Mouse (Mus musculus): Measurements from ENCODE around the gene Sez6l2. TPM values are rescaled to one million over a fixed set of nuclear protein-coding genes. Genes with fewer than 3 reads are reported as not detected.

Gene Sez6l2
- polyA plus RNA-seq, 1 experiment from 2014 or later, result 50.2 TPM

DNA sequence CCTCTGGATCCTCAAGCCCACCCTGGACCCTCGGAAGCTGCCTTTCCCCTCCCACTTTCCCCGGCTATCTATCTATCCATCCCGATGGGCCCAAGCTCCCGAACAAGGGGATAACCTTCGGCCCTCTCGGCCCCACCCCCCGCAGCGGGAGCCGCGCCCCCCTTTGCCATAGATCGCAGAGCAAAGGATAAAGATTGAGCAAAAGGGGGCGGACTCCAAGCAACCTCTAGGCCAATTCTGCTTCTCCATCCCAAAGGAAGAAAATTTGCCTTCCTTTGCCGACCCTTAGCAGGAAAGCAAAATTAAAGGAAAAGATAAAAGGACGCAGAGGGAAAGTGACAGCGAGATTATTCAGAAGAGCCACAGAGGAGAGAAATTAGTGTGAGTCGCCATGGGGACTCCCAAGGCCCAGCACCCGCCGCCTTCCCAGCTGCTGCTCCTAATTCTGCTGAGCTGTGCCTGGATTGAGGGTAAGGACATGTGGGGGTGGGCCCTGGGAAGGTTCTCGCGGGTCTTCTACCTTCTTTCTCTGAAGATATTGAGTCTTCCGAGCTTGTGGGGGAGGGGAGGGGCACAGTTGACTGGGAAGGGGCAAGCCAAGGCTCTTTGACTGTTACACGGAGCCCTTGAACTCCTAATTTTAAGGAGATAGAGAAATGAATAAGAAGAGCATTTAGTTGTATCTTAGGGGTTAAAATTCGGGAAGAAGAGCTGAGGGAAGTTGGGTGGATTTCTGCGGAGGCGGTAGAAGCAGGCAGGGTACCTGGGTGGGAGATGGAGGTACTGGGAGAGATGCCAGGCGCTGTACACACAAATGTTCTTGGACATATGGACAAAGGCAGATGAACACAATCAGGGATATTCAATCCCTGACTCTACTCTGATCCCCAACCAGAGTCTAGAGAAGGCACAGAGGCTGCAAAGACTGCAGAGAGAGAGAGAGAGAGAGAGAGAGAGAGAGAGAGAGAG is 568 bp downstream of the Sez6l2 start:
- peaks cover 43% of the 10 kb centered on the region for H3K4me1 ChIP-seq (ENCODE audit: control insufficient read depth, insufficient read depth, low read length)
- ATAC-seq, result peak; percentile 5
- peak overlapping the region; percentile 71 for H3K9ac ChIP-seq (ENCODE audit: low read depth, low read length)

GRCm38 (mm10) chr7:126951741-126952140 is 1.4 kb downstream of the Sez6l2 start:
- peak overlapping the region; percentile 56 for H3K4me3 ChIP-seq (ENCODE audit: low read depth, low read length)
- peak overlapping the region; percentile 71 for H3K9ac ChIP-seq (ENCODE audit: low read depth, low read length)
- H3K9me3 ChIP-seq (replicated peaks; ENCODE audit: control insufficient read depth, low read length, poor library complexity, severe bottlenecking), result no peaks in the 10 kb centered on the region
- no peaks in the 10 kb centered on the region for H3K27me3 ChIP-seq (ENCODE audit: control insufficient read depth, insufficient read depth, low read depth, low read length)
- no peak for ATAC-seq
- H3K4me1 ChIP-seq (ENCODE audit: control insufficient read depth, insufficient read depth, low read length), result peaks cover 43% of the 10 kb centered on the region
- no peak overlapping the region for H3K27ac ChIP-seq (ENCODE audit: low read length)
- H3K36me3 ChIP-seq (ENCODE audit: control insufficient read depth, insufficient read depth, low read length), result peaks cover 3% of the 10 kb centered on the region; the same call in 1 of the 2 replicates
- H3K4me2 ChIP-seq (ENCODE audit: low read length), result peak overlapping the region; percentile 78
- WGBS, result 26% methylated on average over 4 of the region's 4 CpGs

More for the DNA sequence above, 568 bp downstream of the Sez6l2 start:
- Histone ChIP-seq H3K4me2 (ENCODE audit: low read length) (peak overlapping the region; percentile 78), H3K36me3 (ENCODE audit: control insufficient read depth, insufficient read depth, low read length) (peaks cover 3% of the 10 kb centered on the region; the same call in 1 of the 2 replicates), H3K27ac (ENCODE audit: low read length) (peak overlapping the region; percentile 93), H3K27me3 (ENCODE audit: control insufficient read depth, insufficient read depth, low read depth, low read length) (no peaks in the 10 kb centered on the region), H3K4me3 (ENCODE audit: low read depth, low read length) (peak overlapping the region; percentile 56), H3K9me3 (replicated peaks; ENCODE audit: control insufficient read depth, low read length, poor library complexity, severe bottlenecking) (no peaks in the 10 kb centered on the region)
- WGBS, result 4% methylated on average over 26 of the region's 26 CpGs

DNA sequence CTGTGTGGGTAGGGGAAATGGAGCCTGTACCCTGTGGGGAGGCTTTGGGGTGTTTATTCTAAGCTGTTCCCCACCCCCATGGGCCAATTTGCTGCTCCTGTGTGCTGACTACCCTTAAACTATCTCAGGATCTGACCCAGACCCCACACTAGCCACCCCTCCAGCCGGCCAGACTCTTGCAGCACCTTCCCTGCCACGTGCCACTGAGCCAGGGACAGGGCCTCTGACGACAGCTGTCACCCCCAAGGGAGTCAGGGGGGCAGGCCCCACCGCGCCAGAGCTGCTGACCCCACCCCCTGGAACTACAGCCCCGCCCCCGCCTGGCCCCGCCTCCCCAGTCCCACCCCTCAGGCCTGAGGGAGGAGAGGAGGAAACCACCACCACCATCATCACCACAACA is 2.3 kb downstream of the Sez6l2 start:
- H3K4me1 ChIP-seq (ENCODE audit: control insufficient read depth, insufficient read depth, low read length), result peaks cover 37% of the 10 kb centered on the region
- 0% methylated on average over 2 of the region's 8 CpGs for WGBS
- peak overlapping the region; percentile 78 for H3K4me2 ChIP-seq (ENCODE audit: low read length)
- ATAC-seq, result no peak
- no peaks in the 10 kb centered on the region for H3K9me3 ChIP-seq (replicated peaks; ENCODE audit: control insufficient read depth, low read length, poor library complexity, severe bottlenecking)
- no peaks in the 10 kb centered on the region for H3K27me3 ChIP-seq (ENCODE audit: control insufficient read depth, insufficient read depth, low read depth, low read length)
- H3K9ac ChIP-seq (ENCODE audit: low read depth, low read length), result peak overlapping the region; percentile 55
- H3K36me3 ChIP-seq (ENCODE audit: control insufficient read depth, insufficient read depth, low read length), result peaks cover 3% of the 10 kb centered on the region; the same call in 1 of the 2 replicates
- H3K27ac ChIP-seq (ENCODE audit: low read length), result no peak overlapping the region
- peak overlapping the region; percentile 56 for H3K4me3 ChIP-seq (ENCODE audit: low read depth, low read length)

- Histone ChIP-seq H3K36me3 (ENCODE audit: control insufficient read depth, insufficient read depth, low read length) (peaks cover 17% of the 10 kb centered on the region), H3K4me1 (ENCODE audit: control insufficient read depth, insufficient read depth, low read length) (peaks cover 22% of the 10 kb centered on the region), H3K9ac (ENCODE audit: low read depth, low read length) (no peak overlapping the region), H3K4me2 (ENCODE audit: low read length) (no peak overlapping the region), H3K9me3 (replicated peaks; ENCODE audit: control insufficient read depth, low read length, poor library complexity, severe bottlenecking) (no peaks in the 10 kb centered on the region), H3K4me3 (ENCODE audit: low read depth, low read length) (no peak overlapping the region), H3K27me3 (ENCODE audit: control insufficient read depth, insufficient read depth, low read depth, low read length) (no peaks in the 10 kb centered on the region), H3K27ac (ENCODE audit: low read length) (no peak overlapping the region)
- no peak for ATAC-seq
- 67% methylated on average over 3 of the region's 3 CpGs for WGBS
These were observed 4.8 kb downstream of the Sez6l2 start for GRCm38 (mm10) chr7:126955125-126955524.

GRCm38 (mm10) chr7:126959780-126960179 is 9.4 kb downstream of the Sez6l2 start:
- 76% methylated on average over 9 of the region's 9 CpGs for WGBS
- Histone ChIP-seq H3K9me3 (replicated peaks; ENCODE audit: control insufficient read depth, low read length, poor library complexity, severe bottlenecking) (no peaks in the 10 kb centered on the region), H3K9ac (ENCODE audit: low read depth, low read length) (no peak overlapping the region), H3K27me3 (ENCODE audit: control insufficient read depth, insufficient read depth, low read depth, low read length) (peaks cover 3% of the 10 kb centered on the region), H3K27ac (ENCODE audit: low read length) (no peak overlapping the region), H3K36me3 (ENCODE audit: control insufficient read depth, insufficient read depth, low read length) (peaks cover 38% of the 10 kb centered on the region), H3K4me1 (ENCODE audit: control insufficient read depth, insufficient read depth, low read length) (no peaks in the 10 kb centered on the region), H3K4me3 (ENCODE audit: low read depth, low read length) (no peak overlapping the region), H3K4me2 (ENCODE audit: low read length) (no peak overlapping the region)
- no peak for ATAC-seq

DNA sequence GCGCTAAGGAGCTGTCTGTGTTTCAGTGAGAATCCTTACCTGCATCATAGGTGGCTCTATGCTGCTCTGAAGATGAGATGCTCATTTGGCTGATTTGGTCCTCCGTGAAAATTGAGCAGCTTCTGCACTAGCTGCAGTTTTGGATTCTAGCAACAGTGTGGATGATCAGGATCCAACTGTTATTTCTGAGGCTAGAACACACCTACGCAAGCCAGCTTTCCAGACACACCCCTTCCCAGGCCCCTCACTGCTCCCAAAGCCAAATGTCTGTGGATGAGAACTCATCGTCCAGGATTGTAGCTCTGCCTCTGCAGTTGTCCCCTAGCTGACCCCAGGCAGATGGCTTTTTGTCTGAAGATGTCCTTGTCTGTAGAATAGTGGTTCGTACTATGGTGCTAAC is 10.7 kb downstream of the Sez6l2 start:
- no peaks in the 10 kb centered on the region for H3K4me1 ChIP-seq (ENCODE audit: control insufficient read depth, insufficient read depth, low read length)
- H3K9me3 ChIP-seq (replicated peaks; ENCODE audit: control insufficient read depth, low read length, poor library complexity, severe bottlenecking), result no peaks in the 10 kb centered on the region
- WGBS, result 91% methylated on average over 5 of the region's 5 CpGs
- H3K27ac ChIP-seq (ENCODE audit: low read length), result no peak overlapping the region
- no peak overlapping the region for H3K9ac ChIP-seq (ENCODE audit: low read depth, low read length)
- peaks cover 38% of the 10 kb centered on the region for H3K36me3 ChIP-seq (ENCODE audit: control insufficient read depth, insufficient read depth, low read length)
- ATAC-seq, result no peak
- H3K27me3 ChIP-seq (ENCODE audit: control insufficient read depth, insufficient read depth, low read depth, low read length), result peaks cover 3% of the 10 kb centered on the region
- H3K4me3 ChIP-seq (ENCODE audit: low read depth, low read length), result no peak overlapping the region
- H3K4me2 ChIP-seq (ENCODE audit: low read length), result no peak overlapping the region

- WGBS, result 91% methylated on average over 4 of the region's 4 CpGs
- H3K9ac ChIP-seq (ENCODE audit: low read depth, low read length), result no peak overlapping the region
- H3K4me1 ChIP-seq (ENCODE audit: control insufficient read depth, insufficient read depth, low read length), result no peaks in the 10 kb centered on the region
- H3K27ac ChIP-seq (ENCODE audit: low read length), result no peak overlapping the region
- H3K4me3 ChIP-seq (ENCODE audit: low read depth, low read length), result no peak overlapping the region
- H3K4me2 ChIP-seq (ENCODE audit: low read length), result no peak overlapping the region
- H3K9me3 ChIP-seq (replicated peaks; ENCODE audit: control insufficient read depth, low read length, poor library complexity, severe bottlenecking), result no peaks in the 10 kb centered on the region
- H3K36me3 ChIP-seq (ENCODE audit: control insufficient read depth, insufficient read depth, low read length), result peaks cover 43% of the 10 kb centered on the region
- no peak for ATAC-seq
- peaks cover 3% of the 10 kb centered on the region for H3K27me3 ChIP-seq (ENCODE audit: control insufficient read depth, insufficient read depth, low read depth, low read length)
These were observed 11.6 kb downstream of the Sez6l2 start for GRCm38 (mm10) chr7:126961965-126962364.

DNA sequence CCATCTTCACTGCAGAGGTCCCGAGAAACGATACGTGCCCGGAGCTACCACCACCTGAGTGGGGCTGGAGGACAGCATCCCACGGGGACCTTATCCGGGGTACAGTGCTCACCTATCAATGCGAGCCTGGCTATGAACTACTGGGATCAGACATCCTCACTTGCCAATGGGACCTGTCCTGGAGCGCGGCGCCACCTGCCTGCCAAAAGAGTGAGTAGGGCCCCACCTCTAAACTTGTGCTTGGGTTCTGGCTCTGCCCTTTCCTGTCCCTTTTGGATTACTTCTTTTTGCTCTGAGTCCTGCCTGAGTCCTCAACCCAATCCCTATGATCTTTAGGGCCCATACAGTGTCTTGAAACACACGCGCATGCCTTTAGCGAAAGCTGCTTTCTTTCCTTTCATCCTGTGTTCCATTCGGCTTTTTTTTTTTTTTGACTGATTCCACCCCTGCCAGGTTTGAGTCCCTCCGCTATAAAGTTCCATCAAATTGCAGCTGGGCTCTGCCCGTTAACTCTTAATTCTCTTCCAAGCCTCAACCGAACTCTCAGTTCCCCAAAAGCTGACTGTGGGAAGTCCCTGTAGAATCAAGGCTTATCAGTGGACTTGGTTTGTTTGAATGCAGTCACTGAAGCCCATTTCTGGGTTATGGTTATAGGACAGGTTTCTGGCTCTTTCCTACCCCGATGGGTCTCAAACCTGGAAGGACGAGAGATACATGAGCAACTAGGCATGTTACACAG is 13.4 kb downstream of the Sez6l2 start:
- no peak overlapping the region for H3K9ac ChIP-seq (ENCODE audit: low read depth, low read length)
- H3K4me1 ChIP-seq (ENCODE audit: control insufficient read depth, insufficient read depth, low read length), result no peaks in the 10 kb centered on the region
- H3K4me2 ChIP-seq (ENCODE audit: low read length), result no peak overlapping the region
- H3K36me3 ChIP-seq (ENCODE audit: control insufficient read depth, insufficient read depth, low read length), result peaks cover 52% of the 10 kb centered on the region
- H3K27me3 ChIP-seq (ENCODE audit: control insufficient read depth, insufficient read depth, low read depth, low read length), result peaks cover 3% of the 10 kb centered on the region
- no peak overlapping the region for H3K4me3 ChIP-seq (ENCODE audit: low read depth, low read length)
- no peak overlapping the region for H3K27ac ChIP-seq (ENCODE audit: low read length)
- no peak for ATAC-seq
- H3K9me3 ChIP-seq (replicated peaks; ENCODE audit: control insufficient read depth, low read length, poor library complexity, severe bottlenecking), result no peaks in the 10 kb centered on the region
- 27% methylated on average over 19 of the region's 19 CpGs for WGBS

GRCm38 (mm10) chr7:126965568-126965967 is 15.2 kb downstream of the Sez6l2 start:
- WGBS, result 55% methylated on average over 3 of the region's 3 CpGs
- no peak overlapping the region for H3K9ac ChIP-seq (ENCODE audit: low read depth, low read length)
- no peak overlapping the region for H3K4me2 ChIP-seq (ENCODE audit: low read length)
- no peak overlapping the region for H3K27ac ChIP-seq (ENCODE audit: low read length)
- no peaks in the 10 kb centered on the region for H3K9me3 ChIP-seq (replicated peaks; ENCODE audit: control insufficient read depth, low read length, poor library complexity, severe bottlenecking)
- no peak overlapping the region for H3K4me3 ChIP-seq (ENCODE audit: low read depth, low read length)
- H3K36me3 ChIP-seq (ENCODE audit: control insufficient read depth, insufficient read depth, low read length), result peaks cover 61% of the 10 kb centered on the region
- H3K27me3 ChIP-seq (ENCODE audit: control insufficient read depth, insufficient read depth, low read depth, low read length), result peaks cover 3% of the 10 kb centered on the region
- no peak for ATAC-seq
- no peaks in the 10 kb centered on the region for H3K4me1 ChIP-seq (ENCODE audit: control insufficient read depth, insufficient read depth, low read length)

All from midbrain, embryonic 16.5 days (tissue).